Mouse (Mus musculus) ES-Bruce4 (cell line): ENCODE results near the gene Grasp. TPM values are rescaled to one million over a fixed set of nuclear protein-coding genes. Genes with fewer than 3 reads are reported as not detected.

ENCODE experiments used
- H3K27ac ChIP-seq: 2 replicates; pipeline ENCODE4 v1.5.1; 2012; ENCODE audit warnings: low read length, inconsistent platforms; ENCODE audit not compliant: insufficient read depth
- H3K27me3 ChIP-seq: 2 replicates; pipeline ENCODE4 v1.6.1; 2012; ENCODE audit warnings: mild to moderate bottlenecking, low read length, inconsistent platforms; ENCODE audit not compliant: control insufficient read depth, poor library complexity, insufficient read depth, severe bottlenecking
- H3K36me3 ChIP-seq: 2 replicates; pipeline ENCODE4 v1.6.1; 2012; ENCODE audit warnings: inconsistent platforms, mild to moderate bottlenecking, low read length, moderate library complexity; ENCODE audit not compliant: control insufficient read depth, poor library complexity, insufficient read depth, severe bottlenecking
- H3K4me1 ChIP-seq: one replicate; pipeline ENCODE4 v1.8.1; 2011; ENCODE audit warnings: low read length; ENCODE audit not compliant: control insufficient read depth, insufficient read depth
- H3K4me3 ChIP-seq: 2 replicates; pipeline ENCODE4 v1.5.1; 2011; ENCODE audit warnings: low read depth, mild to moderate bottlenecking, low read length
- H3K9ac ChIP-seq: 2 replicates; pipeline ENCODE4 v1.6.1; 2012; ENCODE audit warnings: low read depth, mild to moderate bottlenecking, inconsistent platforms; ENCODE audit not compliant: poor library complexity, severe bottlenecking
- H3K9me3 ChIP-seq: replicated peaks from 2 replicates; pipeline ENCODE4 v1.6.1; 2012; ENCODE audit warnings: mild to moderate bottlenecking, low read length, inconsistent platforms; ENCODE audit not compliant: control insufficient read depth, poor library complexity, insufficient read depth, severe bottlenecking
- CTCF ChIP-seq: IDR thresholded peaks from one replicate; pipeline ENCODE4 v1.8.1; 2011; ENCODE audit warnings: low read depth, low read length
- EP300 ChIP-seq: IDR thresholded peaks from 2 replicates; pipeline ENCODE4 v1.6.1; 2011; ENCODE audit warnings: low read depth, low read length; ENCODE audit not compliant: insufficient read depth
- POLR2A ChIP-seq: IDR thresholded peaks from one replicate; pipeline ENCODE4 v1.8.1; 2011; ENCODE audit warnings: low read length; ENCODE audit not compliant: insufficient read depth
- polyA plus RNA-seq: library from polyadenylated mRNA; stranded (reverse); fragments of >200 nt; gene quantifications from 2 replicates; pipeline ENCODE4 v1.2.4, GENCODE M21; 2011; ENCODE audit warnings: low read depth; ENCODE audit not compliant: missing spikeins, insufficient read depth, insufficient read length

The Grasp gene
- polyA plus RNA-seq, 1 experiment, result 8.6 TPM

GRCm38 (mm10) chr15:101197497-101198179, 26.4 kb upstream of the Grasp start:
- no peak overlapping the region for H3K9ac ChIP-seq
- H3K36me3 ChIP-seq, result peaks cover 9% of the 10 kb centered on the region; the same call in 1 of the 2 replicates
- H3K4me1 ChIP-seq, result no peaks in the 10 kb centered on the region
- H3K27me3 ChIP-seq, result no peaks in the 10 kb centered on the region
- H3K27ac ChIP-seq, result no peak overlapping the region
- no peak overlapping the region for H3K4me3 ChIP-seq
- no peaks in the 10 kb centered on the region for H3K9me3 ChIP-seq
- TF ChIP-seq EP300 (no peak), CTCF (no peak), POLR2A (no peak)

- H3K9ac ChIP-seq, result no peak overlapping the region
- H3K36me3 ChIP-seq, result peaks cover 9% of the 10 kb centered on the region; the same call in 1 of the 2 replicates
- no peaks in the 10 kb centered on the region for H3K27me3 ChIP-seq
- H3K4me1 ChIP-seq, result no peaks in the 10 kb centered on the region
- peak; percentile 99 for TF ChIP-seq CTCF
- no peak for TF ChIP-seq POLR2A
- no peaks in the 10 kb centered on the region for H3K9me3 ChIP-seq
- no peak overlapping the region for H3K27ac ChIP-seq
- no peak overlapping the region for H3K4me3 ChIP-seq
Observed at GRCm38 (mm10) chr15:101198218-101198617, 25.8 kb upstream of the Grasp start.

GRCm38 (mm10) chr15:101198850-101199249, 25.1 kb upstream of the Grasp start:
- no peaks in the 10 kb centered on the region for H3K27me3 ChIP-seq
- peaks cover 9% of the 10 kb centered on the region; the same call in 1 of the 2 replicates for H3K36me3 ChIP-seq
- no peak overlapping the region for H3K4me3 ChIP-seq
- no peaks in the 10 kb centered on the region for H3K9me3 ChIP-seq
- no peaks in the 10 kb centered on the region for H3K4me1 ChIP-seq
- peak; percentile 88 for TF ChIP-seq CTCF
- no peak for TF ChIP-seq POLR2A
- H3K9ac ChIP-seq, result no peak overlapping the region
- no peak overlapping the region for H3K27ac ChIP-seq

- no peaks in the 10 kb centered on the region for H3K4me1 ChIP-seq
- TF ChIP-seq EP300, result no peak
- peak; percentile 13 for TF ChIP-seq CTCF
- no peak overlapping the region for H3K9ac ChIP-seq
- H3K4me3 ChIP-seq, result no peak overlapping the region
- H3K36me3 ChIP-seq, result 0 out of 2 replicates have a peak, but pooled peaks cover 3% of the 10 kb centered on the region
- no peak overlapping the region for H3K27ac ChIP-seq
- H3K9me3 ChIP-seq, result no peaks in the 10 kb centered on the region
- H3K27me3 ChIP-seq, result no peaks in the 10 kb centered on the region
Observed at GRCm38 (mm10) chr15:101200777-101201295, 23.2 kb upstream of the Grasp start.

GRCm38 (mm10) chr15:101201414-101201813, 22.6 kb upstream of the Grasp start:
- no peak overlapping the region for H3K9ac ChIP-seq
- H3K4me1 ChIP-seq, result no peaks in the 10 kb centered on the region
- H3K27ac ChIP-seq, result no peak overlapping the region
- no peaks in the 10 kb centered on the region for H3K9me3 ChIP-seq
- H3K4me3 ChIP-seq, result no peak overlapping the region
- peaks cover 3% of the 10 kb centered on the region; the same call in 1 of the 2 replicates for H3K36me3 ChIP-seq
- TF ChIP-seq POLR2A (no peak), CTCF (no peak), EP300 (no peak)
- no peaks in the 10 kb centered on the region for H3K27me3 ChIP-seq

GRCm38 (mm10) chr15:101203673-101204072, 20.3 kb upstream of the Grasp start:
- H3K4me1 ChIP-seq, result no peaks in the 10 kb centered on the region
- no peaks in the 10 kb centered on the region for H3K27me3 ChIP-seq
- no peaks in the 10 kb centered on the region for H3K9me3 ChIP-seq
- TF ChIP-seq POLR2A, result no peak
- TF ChIP-seq EP300, result no peak
- TF ChIP-seq CTCF, result no peak
- H3K27ac ChIP-seq, result no peak overlapping the region
- no peak overlapping the region for H3K9ac ChIP-seq
- H3K4me3 ChIP-seq, result no peak overlapping the region
- peaks cover 3% of the 10 kb centered on the region; the same call in 1 of the 2 replicates for H3K36me3 ChIP-seq
